Mouse (Mus musculus): ENCODE measurements around the gene Rbfox2.

GRCm38 (mm10) chr15:77031271-77031670 lies 275.5 kb downstream of the Rbfox2 start:
- TF ChIP-seq CTCF (IDR thresholded peaks at IDR 0.05; ENCODE audit: borderline replicate concordance, insufficient read depth, low read depth, low read length) (no peak), POLR2A (IDR thresholded peaks at IDR 0.05; ENCODE audit: borderline replicate concordance, insufficient read depth, low read length) (no peak)

Measured in cerebellum, adult 2 months (tissue).